Mouse (Mus musculus): ENCODE results near the gene Cttn.

Cttn gene

GRCm38 (mm10) chr7:144402492-144402891 is 68.3 kb downstream of the Cttn start:
- DNase-seq (ENCODE audit: low spot score in 2 of 2): no peak

GRCm38 (mm10) chr7:144391727-144392126 is 79.1 kb downstream of the Cttn start:
- DNase-seq (ENCODE audit: low spot score in 2 of 2): no peak

GRCm38 (mm10) chr7:144390676-144391075 is 80.1 kb downstream of the Cttn start:
- DNase-seq (ENCODE audit: low spot score in 2 of 2): no peak

- DNase-seq (ENCODE audit: low spot score in 2 of 2): no peak
Observed at GRCm38 (mm10) chr7:144389704-144390103, 81.1 kb downstream of the Cttn start.

- DNase-seq (ENCODE audit: low spot score in 2 of 2): no peak
Observed at GRCm38 (mm10) chr7:144387537-144387936, 83.3 kb downstream of the Cttn start.
